Mouse (Mus musculus): ENCODE data around the gene Rsrc2.

GRCm38 (mm10) chr5:123679106-123679505, 70.1 kb downstream of the Rsrc2 start:
- TF ChIP-seq CTCF (IDR thresholded peaks at IDR 0.05) (peak; percentile 36), POLR2A (IDR thresholded peaks at IDR 0.05; ENCODE audit: insufficient read depth, low read depth, low read length) (no peak), EP300 (IDR thresholded peaks at IDR 0.05; ENCODE audit: insufficient read depth, low read depth, low read length) (no peak)

Measured in heart, adult 2 months (tissue).